Mouse (Mus musculus): ENCODE results near the gene Galr3. TPM values are rescaled to one million over a fixed set of nuclear protein-coding genes. Genes with fewer than 3 reads are reported as not detected.

Gene Galr3
- total and polyA plus RNA-seq, 2 experiments from 2014 or later: not detected

DNA sequence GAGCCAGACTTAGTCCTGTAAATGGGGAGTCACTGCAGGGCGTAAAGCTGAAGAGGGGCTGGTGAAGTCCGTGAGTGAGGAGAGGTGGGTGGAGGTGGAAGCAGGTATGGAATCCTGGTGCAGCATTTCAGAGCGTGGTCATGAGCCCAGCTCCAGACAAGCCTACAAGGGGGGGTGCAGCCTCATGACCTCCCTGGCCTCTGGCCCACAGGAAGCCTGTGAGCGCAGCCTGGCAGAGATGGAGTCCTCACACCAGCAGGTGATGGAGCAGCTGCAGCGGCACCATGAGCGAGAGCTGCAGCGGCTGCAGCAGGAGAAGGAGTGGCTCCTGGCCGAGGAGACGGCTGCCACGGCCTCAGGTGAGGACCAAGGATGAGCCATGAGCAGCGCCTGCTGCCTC lies 42.1 kb upstream of the Galr3 start:
- ATAC-seq (ENCODE audit: insufficient read depth, low read depth) (no peak), DNase-seq (ENCODE audit: low spot score) (no peak)
- no peak overlapping the region for H3K9ac ChIP-seq (replicated peaks; ENCODE audit: low read depth, low read length)
- peaks cover 71% of the 10 kb centered on the region for H3K36me3 ChIP-seq (replicated peaks; ENCODE audit: control insufficient read depth, insufficient read depth, low read length)
- no peak overlapping the region for H3K4me2 ChIP-seq (ENCODE audit: low read depth, low read length)
- no peaks in the 10 kb centered on the region for H3K9me3 ChIP-seq (replicated peaks; ENCODE audit: control insufficient read depth, low read length)
- H3K4me1 ChIP-seq (ENCODE audit: control insufficient read depth, insufficient read depth): no peaks in the 10 kb centered on the region
- TF ChIP-seq EP300 (IDR thresholded peaks at IDR 0.05; ENCODE audit: low read depth) (no peak), CTCF (IDR thresholded peaks at IDR 0.05; ENCODE audit: low read depth) (no peak)
- H3K27ac ChIP-seq (ENCODE audit: low read depth): no peak overlapping the region
- no peaks in the 10 kb centered on the region for H3K27me3 ChIP-seq (ENCODE audit: control insufficient read depth, insufficient read depth, low read length)
- WGBS: 81% methylated on average over 11 of the region's 11 CpGs
- no peak overlapping the region for H3K4me3 ChIP-seq (ENCODE audit: low read depth, low read length)

DNA sequence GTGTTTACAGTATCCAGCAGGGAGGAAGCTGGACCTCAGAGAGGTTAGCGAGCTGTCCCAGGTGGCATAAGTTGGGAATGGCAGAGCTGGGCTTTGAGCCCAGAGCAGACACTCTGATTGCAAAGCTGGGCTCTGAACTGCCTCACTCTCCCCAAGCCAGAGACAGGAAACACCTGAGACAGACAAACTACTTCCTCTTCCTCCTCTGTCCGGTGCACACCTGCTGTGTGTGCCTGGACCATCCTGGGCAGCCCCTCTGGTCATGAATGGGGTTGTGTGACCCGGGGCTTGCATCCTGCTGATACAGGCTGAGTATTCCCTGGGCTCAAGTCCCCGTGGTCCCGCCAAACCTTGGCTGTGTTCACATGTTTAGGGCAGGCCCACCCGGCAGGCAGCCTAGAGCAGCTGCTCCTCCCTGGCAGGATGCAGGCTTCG lies 41.3 kb upstream of the Galr3 start:
- TF ChIP-seq CTCF (IDR thresholded peaks at IDR 0.05; ENCODE audit: low read depth) (no peak), EP300 (IDR thresholded peaks at IDR 0.05; ENCODE audit: low read depth) (no peak)
- peaks cover 71% of the 10 kb centered on the region for H3K36me3 ChIP-seq (replicated peaks; ENCODE audit: control insufficient read depth, insufficient read depth, low read length)

DNA sequence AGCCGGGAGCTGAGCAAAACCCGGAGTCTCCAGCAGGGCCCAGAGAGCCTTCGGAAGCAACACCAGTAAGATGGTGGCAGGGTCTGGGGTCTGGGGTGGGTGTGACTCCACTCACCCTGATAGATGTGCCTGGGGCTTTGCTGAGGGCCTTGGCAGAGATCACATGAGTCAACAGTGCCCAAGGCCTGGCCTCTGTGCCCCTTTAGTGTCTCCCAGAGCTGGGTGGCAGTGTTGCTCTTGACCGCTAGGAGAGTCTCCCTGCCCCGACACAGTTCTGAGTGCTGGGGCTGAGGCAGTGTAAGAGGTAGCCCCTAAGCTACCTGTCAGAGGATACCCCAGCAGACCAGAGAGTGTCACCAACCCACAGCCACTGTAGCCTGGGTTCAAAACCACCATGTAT lies 40.1 kb upstream of the Galr3 start:
- Histone ChIP-seq H3K9me3 (replicated peaks; ENCODE audit: control insufficient read depth, low read length) (no peaks in the 10 kb centered on the region), H3K27ac (ENCODE audit: low read depth) (no peak overlapping the region), H3K4me1 (ENCODE audit: control insufficient read depth, insufficient read depth) (no peaks in the 10 kb centered on the region), H3K4me2 (ENCODE audit: low read depth, low read length) (no peak overlapping the region), H3K4me3 (ENCODE audit: low read depth, low read length) (no peak overlapping the region), H3K9ac (replicated peaks; ENCODE audit: low read depth, low read length) (no peak overlapping the region), H3K27me3 (ENCODE audit: control insufficient read depth, insufficient read depth, low read length) (no peaks in the 10 kb centered on the region), H3K36me3 (replicated peaks; ENCODE audit: control insufficient read depth, insufficient read depth, low read length) (peaks cover 72% of the 10 kb centered on the region)
- ATAC-seq (ENCODE audit: insufficient read depth, low read depth) (no peak), DNase-seq (ENCODE audit: low spot score) (no peak)
- TF ChIP-seq EP300 (IDR thresholded peaks at IDR 0.05; ENCODE audit: low read depth) (no peak), CTCF (IDR thresholded peaks at IDR 0.05; ENCODE audit: low read depth) (no peak)
- WGBS: 94% methylated on average over 5 of the region's 5 CpGs

More for the DNA sequence above, 41.3 kb upstream of the Galr3 start:
- DNase-seq (ENCODE audit: low spot score): no peak
- no peak overlapping the region for H3K4me3 ChIP-seq (ENCODE audit: low read depth, low read length)
- H3K9ac ChIP-seq (replicated peaks; ENCODE audit: low read depth, low read length): no peak overlapping the region
- no peak overlapping the region for H3K4me2 ChIP-seq (ENCODE audit: low read depth, low read length)
- 70% methylated on average over 6 of the region's 7 CpGs for WGBS
- no peaks in the 10 kb centered on the region for H3K9me3 ChIP-seq (replicated peaks; ENCODE audit: control insufficient read depth, low read length)
- ATAC-seq (ENCODE audit: insufficient read depth, low read depth): no peak
- H3K27me3 ChIP-seq (ENCODE audit: control insufficient read depth, insufficient read depth, low read length): no peaks in the 10 kb centered on the region
- H3K27ac ChIP-seq (ENCODE audit: low read depth): no peak overlapping the region
- no peaks in the 10 kb centered on the region for H3K4me1 ChIP-seq (ENCODE audit: control insufficient read depth, insufficient read depth)

DNA sequence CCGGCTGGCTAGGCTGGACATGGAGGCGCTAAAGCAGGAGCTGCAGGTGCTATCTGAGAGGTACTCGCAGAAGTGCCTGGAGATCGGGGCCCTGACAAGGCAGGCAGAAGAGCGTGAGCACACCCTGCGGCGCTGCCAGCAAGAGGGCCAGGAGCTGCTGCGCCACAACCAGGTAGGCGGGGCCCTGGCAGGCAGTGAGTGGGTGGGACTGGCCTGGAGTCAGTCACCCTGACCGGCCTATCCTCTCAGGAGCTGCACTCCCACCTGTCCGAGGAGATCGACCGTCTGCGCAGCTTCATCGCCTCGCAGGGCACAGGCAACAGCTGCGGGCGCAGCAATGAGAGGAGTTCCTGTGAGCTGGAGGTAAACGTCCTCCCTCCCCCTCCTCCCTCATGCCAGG lies 39.6 kb upstream of the Galr3 start:
- 50% methylated on average over 19 of the region's 19 CpGs for WGBS
- H3K27ac ChIP-seq (ENCODE audit: low read depth): no peak overlapping the region
- H3K36me3 ChIP-seq (replicated peaks; ENCODE audit: control insufficient read depth, insufficient read depth, low read length): peaks cover 71% of the 10 kb centered on the region
- ATAC-seq (ENCODE audit: insufficient read depth, low read depth) (no peak), DNase-seq (ENCODE audit: low spot score) (no peak)
- no peak overlapping the region for H3K4me2 ChIP-seq (ENCODE audit: low read depth, low read length)
- no peaks in the 10 kb centered on the region for H3K9me3 ChIP-seq (replicated peaks; ENCODE audit: control insufficient read depth, low read length)
- H3K27me3 ChIP-seq (ENCODE audit: control insufficient read depth, insufficient read depth, low read length): no peaks in the 10 kb centered on the region
- no peaks in the 10 kb centered on the region for H3K4me1 ChIP-seq (ENCODE audit: control insufficient read depth, insufficient read depth)
- no peak for TF ChIP-seq EP300 (IDR thresholded peaks at IDR 0.05; ENCODE audit: low read depth)
- TF ChIP-seq CTCF (IDR thresholded peaks at IDR 0.05; ENCODE audit: low read depth): no peak
- no peak overlapping the region for H3K4me3 ChIP-seq (ENCODE audit: low read depth, low read length)
- no peak overlapping the region for H3K9ac ChIP-seq (replicated peaks; ENCODE audit: low read depth, low read length)

DNA sequence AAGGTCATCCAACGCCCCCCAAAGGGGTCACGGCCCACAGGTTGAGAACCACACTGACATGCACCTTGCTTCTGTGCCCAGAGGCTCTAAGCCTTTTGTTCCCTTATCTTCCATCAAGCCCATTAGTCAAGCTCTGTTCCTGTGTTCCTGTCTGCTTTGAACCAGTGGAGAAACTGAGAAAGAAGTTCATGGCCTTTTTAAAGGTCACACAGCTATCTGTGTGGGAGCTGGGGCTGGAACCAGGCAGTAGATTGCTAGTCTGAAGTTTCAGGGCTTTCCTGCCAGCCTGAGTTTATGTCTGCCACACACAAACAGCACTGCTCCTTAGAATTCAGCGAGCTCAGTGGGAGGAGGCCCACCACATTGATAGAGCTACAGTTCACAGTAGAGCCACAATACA lies 38.6 kb upstream of the Galr3 start:
- TF ChIP-seq EP300 (IDR thresholded peaks at IDR 0.05; ENCODE audit: low read depth) (no peak), CTCF (IDR thresholded peaks at IDR 0.05; ENCODE audit: low read depth) (no peak)
- Histone ChIP-seq H3K4me1 (ENCODE audit: control insufficient read depth, insufficient read depth) (no peaks in the 10 kb centered on the region), H3K27me3 (ENCODE audit: control insufficient read depth, insufficient read depth, low read length) (no peaks in the 10 kb centered on the region), H3K9me3 (replicated peaks; ENCODE audit: control insufficient read depth, low read length) (no peaks in the 10 kb centered on the region), H3K36me3 (replicated peaks; ENCODE audit: control insufficient read depth, insufficient read depth, low read length) (peaks cover 75% of the 10 kb centered on the region), H3K27ac (ENCODE audit: low read depth) (no peak overlapping the region), H3K9ac (replicated peaks; ENCODE audit: low read depth, low read length) (no peak overlapping the region), H3K4me2 (ENCODE audit: low read depth, low read length) (no peak overlapping the region), H3K4me3 (ENCODE audit: low read depth, low read length) (no peak overlapping the region)
- 82% methylated on average over 3 of the region's 3 CpGs for WGBS
- ATAC-seq (ENCODE audit: insufficient read depth, low read depth) (no peak), DNase-seq (ENCODE audit: low spot score) (no peak)

DNA sequence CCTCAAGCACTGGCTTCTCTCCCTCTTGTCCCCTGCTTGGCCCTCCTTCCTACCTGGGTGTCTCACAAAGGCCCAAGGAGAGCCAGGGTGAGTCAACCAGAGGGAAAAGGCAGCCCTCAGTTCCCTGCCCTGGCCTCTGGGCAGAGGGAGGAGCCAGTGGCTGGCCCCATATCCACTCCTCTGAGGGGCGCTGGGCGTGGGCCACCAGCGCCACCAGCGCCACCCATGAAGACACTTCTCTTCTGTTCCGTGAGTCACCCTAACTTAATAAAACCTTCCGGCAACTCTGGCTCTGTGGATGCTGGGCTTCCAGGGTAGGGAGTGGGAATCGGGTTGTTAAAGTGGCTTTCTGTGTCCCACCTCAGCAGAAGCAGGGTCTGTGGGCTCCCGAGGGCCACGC lies 36.1 kb upstream of the Galr3 start:
- ATAC-seq (ENCODE audit: insufficient read depth, low read depth): no peak

More for the DNA sequence above, 36.1 kb upstream of the Galr3 start:
- H3K4me2 ChIP-seq (ENCODE audit: low read depth, low read length): no peak overlapping the region
- no peak for TF ChIP-seq CTCF (IDR thresholded peaks at IDR 0.05; ENCODE audit: low read depth)
- H3K27me3 ChIP-seq (ENCODE audit: control insufficient read depth, insufficient read depth, low read length): no peaks in the 10 kb centered on the region
- DNase-seq (ENCODE audit: low spot score): no peak
- no peaks in the 10 kb centered on the region for H3K9me3 ChIP-seq (replicated peaks; ENCODE audit: control insufficient read depth, low read length)
- 88% methylated on average over 9 of the region's 9 CpGs for WGBS
- H3K36me3 ChIP-seq (replicated peaks; ENCODE audit: control insufficient read depth, insufficient read depth, low read length): peaks cover 62% of the 10 kb centered on the region
- H3K9ac ChIP-seq (replicated peaks; ENCODE audit: low read depth, low read length): no peak overlapping the region
- no peak overlapping the region for H3K27ac ChIP-seq (ENCODE audit: low read depth)
- H3K4me1 ChIP-seq (ENCODE audit: control insufficient read depth, insufficient read depth): no peaks in the 10 kb centered on the region
- H3K4me3 ChIP-seq (ENCODE audit: low read depth, low read length): no peak overlapping the region

Measured in heart, postnatal 0 days (tissue).